Mouse (Mus musculus) lung, postnatal 4 days (tissue): ENCODE measurements at regions not wholly inside any gene's neighbourhood (a gene's known extent, or its start where the extent isn't known, plus 50 kb on each side); places are given as distances from the start of the nearest gene placed in this dataset.
A peak's percentile ranks its signal among the peaks of the same experiment; 100 is the strongest.

Source experiments
- DNase-seq, 2 experiments: peaks; one replicate each; pipeline ENCODE4 v3.0.0; 2021

DNA sequence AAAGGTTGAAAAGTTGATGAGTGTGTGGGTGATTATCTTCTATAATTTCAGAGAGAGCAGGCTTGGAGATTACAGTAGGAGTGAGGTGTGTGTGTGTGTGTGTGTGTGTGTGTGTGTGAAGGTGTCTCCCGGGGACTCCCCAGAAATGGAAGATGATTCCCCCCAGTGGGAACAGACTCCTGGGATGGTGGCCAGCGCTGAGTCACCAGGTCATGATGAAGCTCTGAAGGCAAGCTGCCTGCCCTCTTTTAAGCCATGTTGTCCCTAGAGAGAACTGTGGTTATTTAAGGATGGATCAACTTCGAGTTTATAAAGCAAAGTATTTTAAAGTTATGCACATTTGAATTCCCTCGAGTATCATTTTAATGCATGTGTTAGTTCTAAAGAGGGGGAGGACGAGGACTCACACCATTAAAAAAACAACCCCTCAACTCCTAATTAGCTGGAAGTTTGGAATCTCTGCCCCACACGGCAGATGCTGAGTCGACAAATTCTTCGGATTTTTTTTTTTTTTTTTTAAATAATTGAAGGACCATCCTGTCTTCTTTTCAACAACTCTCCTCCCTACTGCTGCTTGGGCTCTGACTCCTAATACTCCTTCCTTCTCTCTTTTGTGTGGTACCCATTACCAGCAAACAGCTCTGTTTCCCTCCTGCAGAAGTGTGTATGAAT, 186.6 kb downstream of the Ly86 start:
- no peak for DNase-seq

GRCm38 (mm10) chr13:37532596-37533170, 187.7 kb downstream of the Ly86 start:
- DNase-seq = no peak

GRCm38 (mm10) chr13:37533851-37534250, 188.8 kb downstream of the Ly86 start:
- DNase-seq = no peak

GRCm38 (mm10) chr13:37537330-37537729, 192.3 kb downstream of the Ly86 start:
- no peak for DNase-seq

GRCm38 (mm10) chr13:37537793-37538192, 192.8 kb downstream of the Ly86 start:
- peak in 1 of 2 experiments; percentile 36 for DNase-seq

DNA sequence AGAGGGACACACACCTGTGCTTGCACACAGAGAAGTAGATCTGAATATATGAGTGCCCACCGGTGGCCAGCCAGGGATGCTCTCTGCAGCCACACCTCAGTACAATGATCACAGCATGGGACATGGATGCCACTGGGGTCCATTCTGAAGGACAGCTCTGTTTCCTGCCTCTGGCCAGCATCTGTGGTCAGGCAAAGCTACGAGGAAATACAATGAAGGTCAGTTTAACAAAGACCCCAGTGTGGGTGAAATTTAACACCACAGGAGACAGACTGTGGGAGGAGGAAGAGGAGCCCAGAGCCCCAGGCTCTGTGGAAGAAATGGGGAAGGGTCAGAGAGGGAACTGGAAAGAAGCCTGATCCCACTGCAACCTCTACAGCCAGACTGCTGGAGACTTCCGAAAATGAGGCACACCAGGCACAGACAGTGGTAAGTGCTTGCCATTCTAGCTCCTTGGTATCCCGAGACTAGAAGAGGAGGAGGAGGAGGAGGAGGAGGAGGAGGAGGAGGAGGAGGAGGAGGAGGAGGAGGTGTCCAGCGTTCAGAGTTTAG, 196.0 kb downstream of the Ly86 start:
- DNase-seq = no peak

DNA sequence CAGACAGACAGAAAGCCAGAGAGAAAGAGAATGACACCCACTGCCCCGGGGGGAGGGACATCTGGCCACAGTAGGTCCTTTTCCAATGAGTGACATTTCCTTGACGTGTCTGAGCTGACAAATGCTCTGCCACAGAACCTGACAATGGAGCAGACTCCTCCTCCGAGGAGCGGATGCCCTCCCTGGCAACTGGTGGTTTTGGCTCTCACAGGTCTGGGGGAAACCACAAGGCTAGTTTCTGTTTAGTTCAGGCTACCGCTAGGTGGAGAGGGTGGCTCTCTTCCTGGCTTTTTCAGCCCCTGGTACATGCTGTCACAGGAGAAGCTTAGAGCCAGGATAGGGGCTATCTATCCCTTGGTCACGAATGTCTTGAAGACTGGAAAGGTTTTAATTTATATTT, 196.7 kb downstream of the Ly86 start:
- peak; percentile 80 for DNase-seq

- peak in 1 of 2 experiments; percentile 43 for DNase-seq
These were observed 197.8 kb downstream of the Ly86 start for GRCm38 (mm10) chr13:37542744-37543196.

- DNase-seq = no peak
These were observed 198.8 kb downstream of the Ly86 start for GRCm38 (mm10) chr13:37543788-37544187.

DNA sequence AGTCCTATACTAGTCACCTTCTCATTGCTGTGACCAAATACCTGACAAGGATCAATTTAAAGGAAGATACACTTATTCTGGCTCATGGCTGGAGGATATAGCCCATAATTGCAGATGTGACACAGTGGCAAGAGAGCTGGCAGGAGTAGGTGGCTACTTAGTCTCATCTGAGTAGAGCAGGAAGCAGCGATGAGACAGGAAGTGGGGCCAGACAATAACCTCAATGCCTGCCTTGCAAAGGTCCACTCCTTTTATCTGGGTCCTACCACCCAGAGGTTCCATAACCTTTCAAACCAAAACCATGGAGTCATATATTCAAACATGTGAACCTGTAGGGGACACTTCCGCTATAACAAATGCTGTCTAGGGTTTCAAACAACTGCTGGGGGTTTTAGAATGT, 199.7 kb downstream of the Ly86 start:
- no peak for DNase-seq

- no peak for DNase-seq
These were observed 201.5 kb downstream of the Ly86 start for GRCm38 (mm10) chr13:37546556-37546955.

- DNase-seq = no peak
These were observed 205.6 kb downstream of the Ly86 start for GRCm38 (mm10) chr13:37550584-37550983.

DNA sequence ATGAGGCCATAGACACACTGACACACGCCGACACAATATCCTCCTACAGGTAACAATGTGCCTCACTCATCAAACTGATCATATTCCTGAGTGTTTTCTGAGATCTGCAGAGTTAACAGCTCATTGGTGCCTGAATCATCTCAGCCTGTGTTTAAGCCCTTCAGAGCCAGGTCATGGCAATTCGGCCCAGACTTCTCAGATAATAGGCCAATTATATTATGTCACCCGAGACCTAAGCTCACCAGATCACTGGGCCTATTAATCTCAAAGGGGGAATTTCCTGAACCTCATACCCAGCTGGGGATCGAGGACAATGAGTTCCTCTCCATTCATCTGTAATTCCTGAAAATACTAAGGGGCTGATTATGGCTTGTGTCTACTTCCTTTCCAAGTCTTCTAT, 208.4 kb downstream of the Ly86 start:
- DNase-seq = no peak

- DNase-seq = no peak
These were observed 212.2 kb downstream of the Ly86 start for GRCm38 (mm10) chr13:37557183-37557582.

DNA sequence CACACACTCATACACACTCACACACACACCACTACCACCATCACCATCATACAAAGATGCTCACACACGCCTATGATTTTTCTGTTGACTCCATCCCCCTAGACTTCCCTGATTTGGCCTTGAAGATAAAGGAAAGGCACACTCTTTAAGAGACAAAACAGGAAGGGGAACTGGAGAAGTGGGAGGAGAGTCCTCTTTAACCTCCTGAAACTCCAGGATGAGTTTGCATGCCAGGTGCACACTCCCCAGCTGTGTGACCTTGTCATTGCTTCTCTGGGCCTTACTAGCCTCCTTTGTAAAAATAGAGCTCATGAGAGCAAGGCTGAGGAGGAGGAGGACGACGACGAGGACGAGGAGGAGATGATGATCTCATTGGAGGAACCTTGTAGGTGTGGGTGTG, 212.8 kb downstream of the Ly86 start:
- DNase-seq = no peak

DNA sequence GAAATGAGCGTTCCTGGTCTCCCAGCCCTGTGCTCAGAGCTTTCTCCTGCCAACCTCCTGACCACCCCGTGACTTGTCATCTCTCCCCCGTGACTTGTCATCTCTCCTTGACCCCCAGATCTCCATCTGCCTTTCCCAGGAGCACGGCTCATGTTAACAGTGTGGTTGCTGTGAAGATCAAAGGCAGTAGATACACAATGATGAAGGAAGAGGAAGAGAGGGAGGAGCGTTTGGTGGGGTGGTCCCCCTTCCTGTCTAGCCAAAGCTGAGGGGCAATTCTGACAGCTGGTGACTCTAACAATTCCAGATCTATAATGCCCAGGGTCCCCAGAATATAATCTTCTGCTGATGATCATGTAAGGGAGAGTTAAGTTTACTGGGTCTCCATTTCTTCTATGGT, 214.0 kb downstream of the Ly86 start:
- DNase-seq = no peak

DNA sequence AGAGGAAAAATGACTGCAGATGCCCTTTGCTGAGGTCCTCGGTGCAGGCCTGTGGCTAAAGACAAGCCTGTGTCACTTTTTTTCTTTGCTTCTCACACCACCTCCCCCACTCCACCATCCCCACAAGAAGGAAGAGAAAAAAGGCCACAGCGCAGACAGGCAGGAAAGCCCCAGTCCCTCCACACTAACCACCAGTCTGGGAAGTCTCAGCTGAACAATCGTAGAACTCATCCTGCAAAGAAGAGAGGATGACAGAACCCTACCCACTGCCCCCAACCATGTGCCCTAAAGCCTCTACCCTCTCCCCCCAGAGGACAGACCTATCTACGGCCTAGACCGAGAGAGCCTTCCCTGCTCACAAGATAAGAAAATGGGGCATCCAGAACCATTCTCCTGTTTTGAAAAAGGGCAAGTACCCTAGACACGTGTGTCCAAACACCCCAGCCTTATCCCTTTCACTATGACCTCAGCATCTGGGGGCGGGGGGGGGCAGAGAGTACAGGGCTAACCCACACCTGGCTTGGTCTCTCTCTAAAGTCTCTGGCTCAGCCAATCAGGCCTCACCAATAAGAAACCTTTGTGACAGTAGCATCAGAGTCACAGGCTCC, 214.8 kb downstream of the Ly86 start:
- DNase-seq = no peak

DNA sequence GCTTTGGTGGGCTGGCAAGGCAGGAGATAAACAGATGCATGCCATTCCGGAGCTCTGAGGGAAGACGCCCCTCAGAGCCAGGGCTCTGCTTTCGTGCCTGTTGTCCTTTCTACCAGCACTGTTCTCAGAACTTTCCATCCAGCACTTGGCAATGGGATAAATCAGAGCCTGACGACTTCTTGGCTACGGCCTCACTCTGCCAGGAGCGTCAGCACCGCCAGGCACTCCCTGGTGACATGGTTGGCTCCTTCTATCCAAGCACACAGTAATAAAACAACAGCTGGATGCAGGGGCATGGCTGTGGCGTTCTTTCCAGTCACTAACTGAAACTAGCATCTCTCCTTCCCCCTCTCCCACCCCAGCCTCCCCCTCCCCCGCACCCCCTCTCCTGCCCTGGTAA, 215.4 kb downstream of the Ly86 start:
- DNase-seq = no peak

DNA sequence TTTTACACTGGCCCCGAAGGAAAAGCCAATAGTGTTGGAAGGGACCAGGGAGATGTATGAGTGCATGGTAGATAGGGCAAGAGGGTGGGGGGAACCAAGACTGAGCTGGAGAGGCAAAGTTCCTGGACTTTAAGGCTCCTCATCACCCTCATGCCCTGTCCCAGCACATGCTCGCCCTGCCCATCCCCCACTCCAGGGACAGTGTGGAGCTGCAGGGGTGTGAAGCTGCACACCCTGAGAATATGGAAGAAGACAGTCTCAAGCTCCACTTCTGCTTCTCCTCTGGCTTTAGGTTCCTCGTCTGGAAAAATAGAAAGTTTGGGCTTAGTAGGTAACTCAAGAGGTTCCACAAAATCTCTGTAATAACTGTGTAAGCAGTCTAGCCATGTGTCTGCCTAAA, 215.8 kb downstream of the Ly86 start:
- DNase-seq = no peak

GRCm38 (mm10) chr13:37561437-37561836, 216.4 kb downstream of the Ly86 start:
- DNase-seq = no peak

DNA sequence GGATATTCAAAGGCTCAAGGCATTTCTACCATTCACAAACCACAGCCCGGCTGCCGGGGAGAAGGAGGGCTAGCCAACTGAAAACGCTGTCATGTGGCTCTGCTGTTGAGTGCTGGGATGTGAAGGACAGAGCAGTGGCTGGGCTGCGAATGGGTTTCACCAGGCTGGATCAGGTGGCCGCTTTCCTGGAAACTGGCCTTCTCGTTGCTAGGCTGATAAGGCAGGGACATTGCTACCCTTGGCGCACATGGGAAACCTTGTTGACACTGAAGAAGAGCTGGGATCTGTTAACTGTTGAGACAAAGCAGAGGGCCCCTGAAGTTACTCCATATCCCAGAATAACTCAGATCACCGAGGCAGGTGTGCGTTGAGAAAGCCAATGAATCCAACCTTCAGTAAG, 216.1 kb upstream of the Rreb1 start:
- DNase-seq = no peak

GRCm38 (mm10) chr13:37562652-37563051, 215.5 kb upstream of the Rreb1 start:
- DNase-seq = peak; percentile 85 to 89

DNA sequence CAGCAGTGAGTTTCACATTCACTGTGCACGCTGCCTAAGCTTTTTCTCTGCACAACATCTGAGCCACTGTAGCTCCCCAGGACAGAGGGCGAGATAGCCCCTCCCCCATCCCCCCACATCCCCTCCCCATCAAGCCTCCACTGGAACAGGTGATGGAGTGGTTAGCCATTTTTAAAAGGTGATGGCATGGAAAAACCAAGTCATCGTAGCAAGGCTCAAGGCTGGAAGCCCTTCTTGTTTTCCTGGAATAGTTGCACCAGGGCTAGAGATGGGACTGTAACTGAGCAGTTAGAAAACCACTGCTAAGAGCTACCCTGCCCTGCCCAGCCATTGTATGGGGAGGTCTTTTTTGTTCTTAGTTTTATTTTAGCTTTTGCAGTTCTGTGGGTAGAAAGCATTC, 209.1 kb upstream of the Rreb1 start:
- DNase-seq = no peak

- DNase-seq = no peak
These were observed 208.7 kb upstream of the Rreb1 start for GRCm38 (mm10) chr13:37569486-37569885.
